Mouse (Mus musculus) small intestine, adult 2 months (tissue): ENCODE results near the gene Gsk3b. TPM values are rescaled to one million over a fixed set of nuclear protein-coding genes. Genes with fewer than 3 reads are reported as not detected.
A peak's percentile ranks its signal among the peaks of the same experiment; 100 is the strongest.

Experiments
- H3K27ac ChIP-seq: fragments of 200-500 bp; 2 replicates; pipeline ENCODE4 v1.5.1; 2012; ENCODE audit warnings: low read depth, low read length, control low read depth, inconsistent platforms; ENCODE audit not compliant: insufficient read depth
- H3K27me3 ChIP-seq: fragments of 200-500 bp; 2 replicates; pipeline ENCODE4 v1.6.1; 2012; ENCODE audit warnings: mild to moderate bottlenecking, moderate library complexity, low read length, inconsistent platforms; ENCODE audit not compliant: control insufficient read depth, insufficient read depth
- H3K36me3 ChIP-seq: fragments of 200-500 bp; 2 replicates; pipeline ENCODE4 v1.6.1; 2012; ENCODE audit warnings: mild to moderate bottlenecking, low read length, control low read depth, inconsistent platforms; ENCODE audit not compliant: control insufficient read depth, insufficient read depth
- H3K4me1 ChIP-seq: fragments of 200-500 bp; 2 replicates; pipeline ENCODE4 v1.6.1; 2012; ENCODE audit warnings: low read length, inconsistent platforms, mixed read lengths; ENCODE audit not compliant: control insufficient read depth, insufficient read depth, insufficient read length
- H3K4me3 ChIP-seq: fragments of 200-500 bp; 2 replicates; pipeline ENCODE4 v1.5.1; 2012; ENCODE audit warnings: low read depth, mild to moderate bottlenecking, control low read depth, inconsistent platforms, low read length, moderate library complexity
- CTCF ChIP-seq: fragments of 200-500 bp; IDR thresholded peaks from 2 replicates; pipeline ENCODE4 v1.5.1; 2012; ENCODE audit warnings: low read depth, mild to moderate bottlenecking, control low read depth, inconsistent platforms, low read length, moderate library complexity, mixed read lengths; ENCODE audit not compliant: insufficient replicate concordance, insufficient read length; ENCODE audit errors: extremely low read depth
- POLR2A ChIP-seq: fragments of 200-500 bp; IDR thresholded peaks from 2 replicates; pipeline ENCODE4 v1.6.1; 2012; ENCODE audit warnings: low read depth, mild to moderate bottlenecking, control low read depth, inconsistent platforms, low read length, moderate library complexity
- WGBS: fragments of 180-500 bp; shearing (Covaris S2); methylation state at CpG from one replicate; pipeline ENCODE4 v1.1.7; 2018; 5-methylcytosine and 5-hydroxymethylcytosine counted together
- polyA plus RNA-seq: library from polyadenylated mRNA; depleted of rRNA; stranded (reverse); fragments of >200 nt; gene quantifications from 2 replicates; pipeline ENCODE4 v1.2.3, GENCODE M21; 2012

Gene Gsk3b
- polyA plus RNA-seq, 1 experiment, result 18.7 TPM

GRCm38 (mm10) chr16:38282559-38283160 is 193.9 kb downstream of the Gsk3b start:
- H3K27me3 ChIP-seq, result no peaks in the 10 kb centered on the region
- peak overlapping the region; percentile 98 for H3K27ac ChIP-seq
- peaks cover 9% of the 10 kb centered on the region for H3K36me3 ChIP-seq
- H3K4me1 ChIP-seq, result peaks cover 32% of the 10 kb centered on the region; the same call in 1 of the 2 replicates
- 30% methylated on average over 7 of the region's 7 CpGs for WGBS
- H3K4me3 ChIP-seq, result no peak overlapping the region
- TF ChIP-seq CTCF (no peak), POLR2A (no peak)

GRCm38 (mm10) chr16:38283300-38283699 is 194.5 kb downstream of the Gsk3b start:
- Histone ChIP-seq H3K36me3 (peaks cover 9% of the 10 kb centered on the region), H3K4me3 (no peak overlapping the region), H3K4me1 (peaks cover 38% of the 10 kb centered on the region; the same call in 1 of the 2 replicates), H3K27ac (peak overlapping the region; percentile 86), H3K27me3 (no peaks in the 10 kb centered on the region)
- no peak for TF ChIP-seq POLR2A
- TF ChIP-seq CTCF, result no peak
- WGBS, result 72% methylated on average over 3 of the region's 3 CpGs

GRCm38 (mm10) chr16:38285801-38286200 is 197.0 kb downstream of the Gsk3b start:
- TF ChIP-seq POLR2A, result no peak
- TF ChIP-seq CTCF, result no peak
- peaks cover 9% of the 10 kb centered on the region for H3K36me3 ChIP-seq
- no peak overlapping the region for H3K27ac ChIP-seq
- no peaks in the 10 kb centered on the region for H3K27me3 ChIP-seq
- H3K4me1 ChIP-seq, result peaks cover 37% of the 10 kb centered on the region; the same call in 1 of the 2 replicates
- H3K4me3 ChIP-seq, result no peak overlapping the region
- 80% methylated on average over 7 of the region's 7 CpGs for WGBS

GRCm38 (mm10) chr16:38286541-38286940 is 197.7 kb downstream of the Gsk3b start:
- Histone ChIP-seq H3K4me1 (peaks cover 32% of the 10 kb centered on the region; the same call in 1 of the 2 replicates), H3K27me3 (no peaks in the 10 kb centered on the region), H3K27ac (peak overlapping the region; percentile 78; the same call in 1 of the 2 replicates), H3K4me3 (no peak overlapping the region), H3K36me3 (peaks cover 9% of the 10 kb centered on the region)
- no peak for TF ChIP-seq POLR2A
- 10% methylated on average over 4 of the region's 4 CpGs for WGBS

- H3K36me3 ChIP-seq, result peaks cover 9% of the 10 kb centered on the region
- TF ChIP-seq CTCF (no peak), POLR2A (no peak)
- no peak overlapping the region for H3K4me3 ChIP-seq
- 56% methylated on average over 6 of the region's 6 CpGs for WGBS
- peak overlapping the region; percentile 78 for H3K27ac ChIP-seq
- no peaks in the 10 kb centered on the region for H3K27me3 ChIP-seq
- H3K4me1 ChIP-seq, result peaks cover 29% of the 10 kb centered on the region; the same call in 1 of the 2 replicates
These were observed 198.6 kb downstream of the Gsk3b start for GRCm38 (mm10) chr16:38287357-38287756.

GRCm38 (mm10) chr16:38287762-38288161 is 199.0 kb downstream of the Gsk3b start:
- Histone ChIP-seq H3K27ac (peak overlapping the region; percentile 98), H3K4me3 (peak overlapping the region; percentile 25), H3K4me1 (peaks cover 29% of the 10 kb centered on the region; the same call in 1 of the 2 replicates), H3K27me3 (no peaks in the 10 kb centered on the region), H3K36me3 (peaks cover 9% of the 10 kb centered on the region)
- TF ChIP-seq POLR2A, result no peak
- no peak for TF ChIP-seq CTCF
- 38% methylated on average over 3 of the region's 3 CpGs for WGBS

- Histone ChIP-seq H3K36me3 (peaks cover 9% of the 10 kb centered on the region), H3K4me1 (peaks cover 23% of the 10 kb centered on the region; the same call in 1 of the 2 replicates), H3K4me3 (peak overlapping the region; percentile 10; the same call in 1 of the 2 replicates), H3K27ac (peak overlapping the region; percentile 70), H3K27me3 (no peaks in the 10 kb centered on the region)
- WGBS, result 10% methylated on average over 6 of the region's 6 CpGs
- TF ChIP-seq CTCF, result no peak
- TF ChIP-seq POLR2A, result no peak
These were observed 200.1 kb downstream of the Gsk3b start for GRCm38 (mm10) chr16:38288851-38289250.
